Mouse (Mus musculus) heart, postnatal 0 days (tissue): Measurements from ENCODE around the gene Vwc2l. TPM values are rescaled to one million over a fixed set of nuclear protein-coding genes. Genes with fewer than 3 reads are reported as not detected.

Experiments used
- ATAC-seq: fragments of 200-750 bp; cut with Nextera tagmentation; 2 replicates; pipeline ENCODE4 v1.8.0; 2017; ENCODE audit warnings: low read depth, moderate number of reproducible peaks, moderate library complexity; ENCODE audit not compliant: insufficient read depth
- DNase-seq: peaks from one replicate; pipeline ENCODE4 v3.0.0-alpha.2; 2016; ENCODE audit warnings: low spot score
- H3K27ac ChIP-seq: fragments of 300-500 bp; sonication (generic); 2 replicates; pipeline ENCODE4 v1.5.1; 2014; ENCODE audit warnings: low read depth, mild to moderate bottlenecking
- H3K27me3 ChIP-seq: fragments of 300-500 bp; sonication (generic); 2 replicates; pipeline ENCODE4 v1.6.1; 2014; ENCODE audit warnings: low read length, mixed read lengths; ENCODE audit not compliant: control insufficient read depth, insufficient read depth
- H3K36me3 ChIP-seq: fragments of 300-500 bp; sonication (generic); replicated peaks from 2 replicates; pipeline ENCODE4 v1.6.1; 2014; ENCODE audit warnings: low read length, mixed read lengths; ENCODE audit not compliant: control insufficient read depth, insufficient read depth
- H3K4me1 ChIP-seq: fragments of 300-500 bp; sonication (generic); 2 replicates; pipeline ENCODE4 v1.6.1; 2014; ENCODE audit warnings: antibody characterized with exemption; ENCODE audit not compliant: control insufficient read depth, insufficient read depth
- H3K4me2 ChIP-seq: fragments of 300-500 bp; sonication (generic); 2 replicates; pipeline ENCODE4 v1.6.1; 2014; ENCODE audit warnings: low read depth, mild to moderate bottlenecking, low read length, moderate library complexity
- H3K4me3 ChIP-seq: fragments of 300-500 bp; sonication (generic); 2 replicates; pipeline ENCODE4 v1.5.1; 2014; ENCODE audit warnings: low read depth, low read length
- H3K9ac ChIP-seq: fragments of 300-500 bp; sonication (generic); replicated peaks from 2 replicates; pipeline ENCODE4 v1.6.1; 2014; ENCODE audit warnings: low read depth, low read length, mixed read lengths
- H3K9me3 ChIP-seq: fragments of 300-500 bp; sonication (generic); replicated peaks from 2 replicates; pipeline ENCODE4 v1.6.1; 2016; ENCODE audit warnings: low read length; ENCODE audit not compliant: control insufficient read depth
- CTCF ChIP-seq: IDR thresholded peaks from 2 replicates; pipeline ENCODE4 v1.5.1; 2016; ENCODE audit warnings: antibody characterized with exemption, control low read depth, low read depth
- EP300 ChIP-seq: IDR thresholded peaks from 2 replicates; pipeline ENCODE4 v1.6.1; 2016; ENCODE audit warnings: antibody characterized with exemption, low read depth
- WGBS: fragments of 180-500 bp; shearing (Covaris S2); extraction: QIAGEN DNeasy Blood & Tissue Kit; methylation state at CpG from one replicate; pipeline ENCODE4 v1.1.7; 2014; 5-methylcytosine and 5-hydroxymethylcytosine counted together
- polyA plus RNA-seq: library from polyadenylated mRNA; unstranded; fragments of >200 nt; fragmentation: Nextera tagmentation; extraction: Ambion mirVana; gene quantifications from 2 replicates; pipeline ENCODE4 v1.2.1, GENCODE M21; 2015
- total RNA-seq: library from RNA; depleted of rRNA; stranded (reverse); fragments of >200 nt; gene quantifications from 2 replicates; pipeline ENCODE4 v1.2.3, GENCODE M21; 2014; ENCODE audit warnings: low replicate concordance

Gene Vwc2l
- total and polyA plus RNA-seq, 2 experiments from 2014 or later = not detected

DNA sequence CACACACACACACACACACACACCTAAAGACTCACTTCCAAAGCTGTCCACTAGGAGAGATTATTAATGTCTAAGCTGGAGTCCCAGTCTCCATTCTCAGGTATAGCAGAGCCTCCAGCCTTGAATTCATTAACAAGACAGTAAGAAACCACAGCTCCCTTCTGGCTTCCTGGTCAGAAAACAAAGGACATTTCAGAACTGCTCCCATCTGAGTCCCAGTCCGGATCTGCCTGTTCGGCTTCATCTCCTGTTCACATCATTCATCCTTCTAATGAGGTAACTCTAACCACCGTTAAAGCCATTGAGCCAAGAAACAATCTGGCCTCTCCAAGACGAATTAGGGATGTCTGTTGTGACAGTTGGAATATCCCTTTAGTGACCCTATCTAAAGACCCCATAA, 185.7 kb downstream of the Vwc2l start:
- H3K4me2 ChIP-seq = no peak overlapping the region
- no peak for ATAC-seq

GRCm38 (mm10) chr1:70913071-70913470, 187.6 kb downstream of the Vwc2l start:
- Histone ChIP-seq H3K4me1 (no peaks in the 10 kb centered on the region), H3K27me3 (no peaks in the 10 kb centered on the region), H3K36me3 (no peaks in the 10 kb centered on the region), H3K4me3 (no peak overlapping the region), H3K4me2 (no peak overlapping the region), H3K27ac (no peak overlapping the region), H3K9ac (no peak overlapping the region), H3K9me3 (no peaks in the 10 kb centered on the region)
- TF ChIP-seq EP300 = no peak
- TF ChIP-seq CTCF = no peak
- DNase-seq = no peak
- ATAC-seq = no peak
- 48% methylated on average over 9 of the region's 9 CpGs for WGBS

More for the DNA sequence above, 185.7 kb downstream of the Vwc2l start:
- Histone ChIP-seq H3K9me3 (no peaks in the 10 kb centered on the region), H3K9ac (no peak overlapping the region), H3K27me3 (no peaks in the 10 kb centered on the region), H3K4me3 (no peak overlapping the region), H3K4me1 (no peaks in the 10 kb centered on the region), H3K36me3 (no peaks in the 10 kb centered on the region), H3K27ac (no peak overlapping the region)
- TF ChIP-seq CTCF = no peak
- no peak for TF ChIP-seq EP300
- DNase-seq = no peak
- 71% methylated on average over 4 of the region's 4 CpGs for WGBS

GRCm38 (mm10) chr1:70918173-70919036, 192.9 kb downstream of the Vwc2l start:
- H3K4me1 ChIP-seq = no peaks in the 10 kb centered on the region
- 70% methylated on average over 2 of the region's 2 CpGs for WGBS
- H3K4me3 ChIP-seq = no peak overlapping the region
- H3K27ac ChIP-seq = no peak overlapping the region
- no peak overlapping the region for H3K9ac ChIP-seq
- no peak overlapping the region for H3K4me2 ChIP-seq
- DNase-seq = no peak
- no peaks in the 10 kb centered on the region for H3K27me3 ChIP-seq
- no peak for TF ChIP-seq EP300
- TF ChIP-seq CTCF = no peak
- H3K36me3 ChIP-seq = no peaks in the 10 kb centered on the region
- H3K9me3 ChIP-seq = no peaks in the 10 kb centered on the region
- no peak for ATAC-seq

DNA sequence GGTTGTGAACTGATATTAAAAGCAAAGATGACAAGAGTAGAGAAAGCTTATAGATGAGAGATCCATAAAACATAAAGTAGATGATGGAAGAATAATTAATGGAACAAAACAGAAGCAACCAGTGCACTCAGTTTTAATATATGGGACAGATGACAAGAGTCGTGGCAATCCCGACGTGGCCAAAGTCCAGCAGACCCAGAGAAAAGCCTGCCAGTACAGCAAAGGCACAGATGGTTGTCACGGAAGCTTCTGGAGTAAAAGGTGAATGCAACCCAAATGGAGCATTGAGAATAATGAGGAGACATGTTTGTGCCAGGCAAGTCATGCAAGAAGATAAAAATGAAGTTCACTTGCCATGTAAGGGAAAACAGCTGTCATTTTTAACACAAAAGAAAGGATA, 207.5 kb downstream of the Vwc2l start:
- Histone ChIP-seq H3K4me2 (no peak overlapping the region), H3K27me3 (no peaks in the 10 kb centered on the region), H3K36me3 (no peaks in the 10 kb centered on the region), H3K9ac (no peak overlapping the region), H3K9me3 (no peaks in the 10 kb centered on the region), H3K4me3 (no peak overlapping the region), H3K4me1 (no peaks in the 10 kb centered on the region), H3K27ac (no peak overlapping the region)
- ATAC-seq (no peak), DNase-seq (no peak)
- 86% methylated on average over 4 of the region's 4 CpGs for WGBS
- TF ChIP-seq CTCF (no peak), EP300 (no peak)
